ENCODE assay signal across 12 mouse cellular contexts in the genomic region with DNA sequence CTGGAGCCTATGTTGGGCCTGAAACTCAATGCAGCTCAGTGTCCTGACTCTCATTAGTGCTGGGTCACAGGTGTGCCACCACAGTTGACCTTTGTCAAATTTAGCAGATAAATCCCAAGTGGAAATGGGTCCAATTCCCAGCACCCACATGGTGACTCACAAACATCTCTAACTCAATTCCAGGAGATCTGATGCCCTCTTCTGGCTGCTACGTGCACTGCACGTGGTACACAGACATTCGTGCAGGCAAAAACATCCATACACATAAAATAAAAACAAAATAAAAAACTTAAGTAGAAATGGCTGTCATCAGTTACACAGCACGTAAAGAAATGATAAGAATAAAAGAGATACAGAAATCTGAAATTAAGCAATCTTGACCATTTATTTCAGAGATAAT. TPM values are rescaled to one million over a fixed set of nuclear protein-coding genes. Genes with fewer than 3 reads are reported as not detected.
DNase-seq lines count a peak whose midpoint lies in the region; ATAC-seq and TF ChIP-seq lines count a peak whose summit lies in the region.
"Had no signal": no experiment of that assay in that cellular context is flagged by ENCODE, and none has a peak within 500 bp of the region (broad histone marks: within the 10 kb centered on the region; RNA-seq: fewer than 3 reads in every experiment).

No protein-coding gene starts in this region.

- ATAC-seq in limb, embryonic 11.5 days (ENCODE audit: insufficient number of reproducible peaks, low FRiP score, low TSS enrichment, low read depth), result no peak

- H3K4me2 ChIP-seq in limb, embryonic 11.5 days (ENCODE audit: low read depth, severe bottlenecking), result no peak overlapping the region
- H3K4me2 ChIP-seq: forebrain, embryonic 12.5 days; stomach, embryonic 15.5 days had no signal

- H3K36me3 ChIP-seq in limb, embryonic 11.5 days (ENCODE audit: control insufficient read depth, insufficient read depth, low read length), result no peaks in the 10 kb centered on the region
- H3K36me3 ChIP-seq in limb, embryonic 10.5 days, result peaks cover 13% of the 10 kb centered on the region
- H3K36me3 ChIP-seq in E14TG2a.4 (ENCODE audit: insufficient read depth, low read length), result no peaks in the 10 kb centered on the region
- H3K36me3 ChIP-seq: forebrain, embryonic 12.5 days; stomach, embryonic 15.5 days had no signal

- DNase-seq in limb, embryonic 11.5 days (ENCODE audit: low spot score), result peak; percentile 21
- DNase-seq in limb, embryonic 10.5 days (ENCODE audit: low spot score), result no peak
- DNase-seq in A20 (ENCODE audit: low read depth, low spot score), result peak; percentile 37
- peak; percentile 37 for DNase-seq in induced T-regulatory cell, adult 2 months (ENCODE audit: low read depth)
- no peak for DNase-seq in adrenal gland, adult 18-20 months (ENCODE audit: low spot score in 2 of 2)
- DNase-seq in left cerebral cortex, adult 11 months (ENCODE audit: low spot score), result no peak
- DNase-seq: heart, postnatal 4 days; retina, postnatal 1 day had no signal

- H3K27ac ChIP-seq in limb, embryonic 11.5 days (replicated peaks; ENCODE audit: low read depth, low read length), result no peak overlapping the region
- H3K27ac ChIP-seq in limb, embryonic 10.5 days, result no peak overlapping the region
- H3K27ac ChIP-seq: forebrain, embryonic 12.5 days; stomach, embryonic 15.5 days had no signal

- H3K27me3 ChIP-seq in limb, embryonic 11.5 days (ENCODE audit: control insufficient read depth, insufficient read depth, low read length), result no peaks in the 10 kb centered on the region
- H3K27me3 ChIP-seq in limb, embryonic 10.5 days (ENCODE audit: low read depth, poor library complexity, severe bottlenecking), result no peaks in the 10 kb centered on the region
- H3K27me3 ChIP-seq in E14TG2a.4 (ENCODE audit: insufficient read depth, low read length), result no peaks in the 10 kb centered on the region
- H3K27me3 ChIP-seq: stomach, embryonic 15.5 days had no signal

- peak; percentile 69 for TF ChIP-seq CTCF in E14TG2a.4 (conservative IDR thresholded peaks at IDR 0.05; ENCODE audit: low read length)

- H3K9me3 ChIP-seq in limb, embryonic 11.5 days (ENCODE audit: control insufficient read depth, low read length), result no peaks in the 10 kb centered on the region
- no peaks in the 10 kb centered on the region for H3K9me3 ChIP-seq in limb, embryonic 10.5 days (replicated peaks)
- no peaks in the 10 kb centered on the region for H3K9me3 ChIP-seq in E14TG2a.4 (ENCODE audit: low read length)
- H3K9me3 ChIP-seq: forebrain, embryonic 12.5 days; stomach, embryonic 15.5 days had no signal

- no peak overlapping the region for H3K9ac ChIP-seq in limb, embryonic 11.5 days (ENCODE audit: low read length)
- H3K9ac ChIP-seq: forebrain, embryonic 12.5 days; stomach, embryonic 15.5 days had no signal

- H3K4me3 ChIP-seq in limb, embryonic 11.5 days (ENCODE audit: low read depth, low read length), result no peak overlapping the region
- H3K4me3 ChIP-seq in limb, embryonic 10.5 days, result no peak overlapping the region
- no peak overlapping the region for H3K4me3 ChIP-seq in E14TG2a.4 (replicated peaks; ENCODE audit: low read length)
- H3K4me3 ChIP-seq: forebrain, embryonic 12.5 days; myocyte; stomach, embryonic 15.5 days had no signal

- 92% methylated on average over 4 of the region's 4 CpGs for WGBS in limb, embryonic 11.5 days
- WGBS in limb, embryonic 10.5 days, result 95% methylated on average over 4 of the region's 4 CpGs

- peaks cover 5% of the 10 kb centered on the region for H3K4me1 ChIP-seq in limb, embryonic 11.5 days (ENCODE audit: control insufficient read depth, insufficient read depth, low read length)
- peaks cover 14% of the 10 kb centered on the region for H3K4me1 ChIP-seq in limb, embryonic 10.5 days
- H3K4me1 ChIP-seq in E14TG2a.4 (replicated peaks; ENCODE audit: low read depth, low read length), result peaks cover 60% of the 10 kb centered on the region
- H3K4me1 ChIP-seq: stomach, embryonic 15.5 days had no signal

RNA-seq across cellular contexts. Expression of gene Gm10300, which starts 51.9 kb away (rescaled TPM):
- not detected in 2 replicates for polyA plus RNA-seq in limb, embryonic 11.5 days (2014; fragmentation: Nextera tagmentation; extraction: Ambion mirVana)
- polyA plus RNA-seq in limb, embryonic 10.5 days (2016; fragmentation: Nextera tagmentation; extraction: Ambion mirVana), result not detected in 2 replicates
- under 1 TPM; 0.38 to 0.46 TPM for total RNA-seq in adrenal gland, adult 18-20 months (2021)

RNA-seq across cellular contexts. Expression of gene Epb41, which starts 52.5 kb away (rescaled TPM):
- 107 and 120 TPM in 2 replicates for polyA plus RNA-seq in limb, embryonic 11.5 days (2014; fragmentation: Nextera tagmentation; extraction: Ambion mirVana)
- 105 and 122 TPM in 2 replicates for polyA plus RNA-seq in limb, embryonic 10.5 days (2016; fragmentation: Nextera tagmentation; extraction: Ambion mirVana)
- 10 to 100 TPM; 50.9 to 58.5 TPM for total RNA-seq in adrenal gland, adult 18-20 months (2021)

Comparison
In these comparisons a context has a peak if more than half of its experiments do, and no peak if none do; other contexts are left out.
1. DNase-seq: peak in limb, embryonic 11.5 days (single experiment), A20 (single experiment) and induced T-regulatory cell, adult 2 months (single experiment); none in limb, embryonic 10.5 days (single experiment), adrenal gland, adult 18-20 months (0 of 2) and left cerebral cortex, adult 11 months (single experiment).